Mouse (Mus musculus) C2C12 (cell line): ENCODE data around the gene St7l. TPM values are rescaled to one million over a fixed set of nuclear protein-coding genes. Genes with fewer than 3 reads are reported as not detected.

Source experiments
- H3K27me3 ChIP-seq: one replicate; pipeline ENCODE4 v1.6.1; 2011; ENCODE audit not compliant: control insufficient read depth, insufficient read depth, insufficient read length
- H3K36me3 ChIP-seq: one replicate; pipeline ENCODE4 v1.6.1; 2011; ENCODE audit not compliant: control insufficient read depth, insufficient read depth
- H3K4me3 ChIP-seq: one replicate; pipeline ENCODE4 v1.5.1; 2011; ENCODE audit warnings: mild to moderate bottlenecking, control low read depth; ENCODE audit not compliant: poor library complexity, insufficient read depth, severe bottlenecking
- H3K79me2 ChIP-seq: one replicate; pipeline ENCODE4 v1.6.1; 2011; ENCODE audit not compliant: control insufficient read depth, insufficient read depth
- H3K79me3 ChIP-seq: one replicate; pipeline ENCODE4 v1.6.1; 2011; ENCODE audit warnings: low read depth, control low read depth
- H3ac ChIP-seq: one replicate; pipeline ENCODE3; 2011; ENCODE audit warnings: low read depth; ENCODE audit not compliant: control insufficient read depth, insufficient read length
- CEBPB ChIP-seq: IDR thresholded peaks from one replicate; pipeline ENCODE4 v1.6.1; 2011; ENCODE audit warnings: low read depth, mild to moderate bottlenecking, control low read depth, moderate library complexity
- CTCF ChIP-seq: IDR thresholded peaks from one replicate; pipeline ENCODE4 v1.5.1; 2011; ENCODE audit not compliant: control insufficient read depth, insufficient read depth, insufficient read length
- FOSL1 ChIP-seq: IDR thresholded peaks from one replicate; pipeline ENCODE4 v1.8.0; 2011; ENCODE audit warnings: mild to moderate bottlenecking, low read length; ENCODE audit not compliant: poor library complexity, insufficient read depth, severe bottlenecking
- MAX ChIP-seq: IDR thresholded peaks from one replicate; pipeline ENCODE4 v1.6.1; 2011; ENCODE audit warnings: mild to moderate bottlenecking, control low read depth
- MYOD1 ChIP-seq: IDR thresholded peaks from one replicate; pipeline ENCODE4 v1.6.1; 2011; ENCODE audit warnings: low read depth; ENCODE audit not compliant: control insufficient read depth, insufficient read length
- MYOG ChIP-seq: IDR thresholded peaks from one replicate; pipeline ENCODE4 v1.6.1; 2011; ENCODE audit not compliant: control insufficient read depth, insufficient read length; ENCODE audit errors: extremely low read depth
- USF1 ChIP-seq: IDR thresholded peaks from one replicate; pipeline ENCODE4 v1.6.1; 2011; ENCODE audit warnings: low read depth, mild to moderate bottlenecking, control low read depth, moderate library complexity
- polyA plus RNA-seq: library from polyadenylated mRNA; unstranded; fragments of >200 nt; fragmentation: generic; extraction: Trizol; gene quantifications from one replicate; pipeline ENCODE4 v1.2.1, GENCODE M21; 2012; ENCODE audit warnings: missing spikeins

The St7l gene
- polyA plus RNA-seq, 1 experiment: 9.8 TPM

- H3K4me3 ChIP-seq: no peak within 1 kb of the TSS
- H3K27me3 ChIP-seq: peaks cover 37% of the 10 kb centered on the region
- H3K79me3 ChIP-seq: no peaks in the 10 kb centered on the region
- no peaks in the 10 kb centered on the region for H3K36me3 ChIP-seq
- peak within 1 kb of the TSS; percentile 65 for H3ac ChIP-seq
- H3K79me2 ChIP-seq: no peaks in the 10 kb centered on the region
- no peak for TF ChIP-seq CEBPB
- TF ChIP-seq CTCF: no peak
- no peak for TF ChIP-seq FOSL1
- no peak for TF ChIP-seq MYOD1
- TF ChIP-seq USF1: no peak
- TF ChIP-seq MYOG: no peak
- no peak for TF ChIP-seq MAX
Measured at GRCm38 (mm10) chr3:104961066-104962059, 97.6 kb downstream of the St7l start, which contains the start of gene Wnt2b. Wnt2b (minus strand) TSS chr3:104961921.

- Histone ChIP-seq H3K79me2 (no peaks in the 10 kb centered on the region), H3ac (no peak overlapping the region), H3K4me3 (no peak overlapping the region), H3K79me3 (no peaks in the 10 kb centered on the region), H3K36me3 (no peaks in the 10 kb centered on the region), H3K27me3 (peaks cover 37% of the 10 kb centered on the region)
- TF ChIP-seq MAX: no peak
- no peak for TF ChIP-seq CTCF
- TF ChIP-seq MYOG: no peak
- no peak for TF ChIP-seq MYOD1
- no peak for TF ChIP-seq FOSL1
- TF ChIP-seq USF1: no peak
- TF ChIP-seq CEBPB: no peak
Measured at GRCm38 (mm10) chr3:104962141-104962611, 98.4 kb downstream of the St7l start.

GRCm38 (mm10) chr3:104962866-104963265 lies 99.1 kb downstream of the St7l start:
- H3K27me3 ChIP-seq: peaks cover 37% of the 10 kb centered on the region
- no peaks in the 10 kb centered on the region for H3K36me3 ChIP-seq
- H3K79me2 ChIP-seq: no peaks in the 10 kb centered on the region
- TF ChIP-seq CTCF (no peak), USF1 (no peak), CEBPB (no peak), MYOG (no peak), MYOD1 (no peak), MAX (no peak), FOSL1 (no peak)
- H3K4me3 ChIP-seq: no peak overlapping the region
- H3ac ChIP-seq: no peak overlapping the region
- H3K79me3 ChIP-seq: no peaks in the 10 kb centered on the region

GRCm38 (mm10) chr3:104963331-104964276 lies 99.8 kb downstream of the St7l start:
- Histone ChIP-seq H3ac (no peak overlapping the region), H3K79me3 (no peaks in the 10 kb centered on the region), H3K36me3 (no peaks in the 10 kb centered on the region), H3K4me3 (no peak overlapping the region), H3K79me2 (no peaks in the 10 kb centered on the region), H3K27me3 (peaks cover 37% of the 10 kb centered on the region)
- TF ChIP-seq MYOG (no peak), CEBPB (no peak), MAX (no peak), CTCF (no peak), MYOD1 (no peak), USF1 (no peak), FOSL1 (no peak)
